Mouse (Mus musculus): ENCODE measurements around the gene Gm11627. TPM values are rescaled to one million over a fixed set of nuclear protein-coding genes. Genes with fewer than 3 reads are reported as not detected.

Gm11627 gene
- total and polyA plus RNA-seq, 2 experiments from 2014 or later = 7.9 to 12.0 TPM

GRCm38 (mm10) chr11:102602816-102603495 is 23.7 kb upstream of the Gm11627 start:
- peak overlapping the region; percentile 80 for H3K9ac ChIP-seq (replicated peaks; ENCODE audit: low read depth, low read length)
- peak; percentile 58 for DNase-seq (ENCODE audit: low spot score)
- H3K4me2 ChIP-seq (ENCODE audit: low read depth, low read length) = peak overlapping the region; percentile 68
- peaks cover 3% of the 10 kb centered on the region; the same call in 1 of the 2 replicates for H3K4me1 ChIP-seq (ENCODE audit: control insufficient read depth, insufficient read depth)
- H3K9me3 ChIP-seq (replicated peaks; ENCODE audit: control insufficient read depth, low read length) = no peaks in the 10 kb centered on the region
- H3K4me3 ChIP-seq (ENCODE audit: low read depth, low read length) = peak overlapping the region; percentile 78
- H3K27ac ChIP-seq (ENCODE audit: low read depth) = peak overlapping the region; percentile 93
- no peak for ATAC-seq (ENCODE audit: insufficient read depth, low read depth)
- H3K36me3 ChIP-seq (replicated peaks; ENCODE audit: control insufficient read depth, insufficient read depth, low read length) = no peaks in the 10 kb centered on the region
- H3K27me3 ChIP-seq (ENCODE audit: control insufficient read depth, insufficient read depth, low read length) = peaks cover 7% of the 10 kb centered on the region; the same call in 1 of the 2 replicates
- TF ChIP-seq CTCF (IDR thresholded peaks at IDR 0.05; ENCODE audit: low read depth) (no peak), EP300 (IDR thresholded peaks at IDR 0.05; ENCODE audit: low read depth) (no peak)
- 10% methylated on average over 13 of the region's 13 CpGs for WGBS

DNA sequence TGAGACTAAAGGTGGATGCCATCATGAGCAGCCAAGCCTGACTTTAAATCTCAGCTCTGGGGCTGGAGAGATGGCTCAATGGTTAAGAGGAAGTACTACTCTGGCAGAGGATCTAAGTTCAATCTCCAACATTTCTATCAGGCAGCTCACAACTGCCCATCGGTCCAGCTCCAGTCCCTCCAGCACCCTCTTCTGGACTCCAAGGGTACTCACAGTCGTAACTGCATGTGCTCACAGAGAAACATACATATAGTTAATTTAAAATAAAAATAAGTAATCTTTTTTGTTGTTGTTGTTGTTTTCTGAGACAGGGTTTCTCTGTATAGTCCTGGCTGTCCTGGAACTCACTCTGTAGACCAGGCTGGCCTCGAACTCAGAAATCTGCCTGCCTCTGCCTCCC is 20.7 kb upstream of the Gm11627 start:
- 84% methylated on average over 3 of the region's 3 CpGs for WGBS
- Histone ChIP-seq H3K27ac (ENCODE audit: low read depth) (no peak overlapping the region), H3K36me3 (replicated peaks; ENCODE audit: control insufficient read depth, insufficient read depth, low read length) (no peaks in the 10 kb centered on the region), H3K9me3 (replicated peaks; ENCODE audit: control insufficient read depth, low read length) (no peaks in the 10 kb centered on the region), H3K4me1 (ENCODE audit: control insufficient read depth, insufficient read depth) (no peaks in the 10 kb centered on the region), H3K9ac (replicated peaks; ENCODE audit: low read depth, low read length) (no peak overlapping the region), H3K4me2 (ENCODE audit: low read depth, low read length) (no peak overlapping the region), H3K4me3 (ENCODE audit: low read depth, low read length) (no peak overlapping the region), H3K27me3 (ENCODE audit: control insufficient read depth, insufficient read depth, low read length) (no peaks in the 10 kb centered on the region; the same call in 1 of the 2 replicates)
- TF ChIP-seq EP300 (IDR thresholded peaks at IDR 0.05; ENCODE audit: low read depth) (no peak), CTCF (IDR thresholded peaks at IDR 0.05; ENCODE audit: low read depth) (peak; percentile 28; the same call in 1 of the 2 replicates)
- DNase-seq (ENCODE audit: low spot score) (no peak), ATAC-seq (ENCODE audit: insufficient read depth, low read depth) (no peak)

DNA sequence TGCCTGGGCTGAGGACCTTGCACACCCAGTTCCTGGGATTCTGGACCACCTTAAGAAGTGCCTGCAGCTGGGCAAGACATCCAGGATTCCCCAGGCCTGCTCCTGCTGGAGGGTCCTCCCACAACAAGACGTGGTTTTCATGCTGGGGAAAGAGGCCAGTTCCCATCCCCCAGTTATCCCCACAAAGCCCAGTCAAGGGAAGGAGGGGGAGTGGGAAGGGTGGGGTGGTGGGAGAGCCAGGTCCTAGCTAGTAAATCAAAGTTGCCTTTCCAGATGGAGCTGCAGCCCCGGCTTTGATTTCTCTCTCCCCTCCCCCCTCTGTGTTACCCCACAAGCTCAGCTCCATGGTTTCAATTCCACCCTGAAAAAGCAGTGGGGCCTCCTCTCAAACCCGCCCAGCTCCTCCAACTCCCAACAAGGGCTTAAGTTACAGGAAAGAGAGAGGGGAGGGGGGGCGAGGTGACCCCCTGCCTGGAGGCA is 16.1 kb upstream of the Gm11627 start:
- no peak for TF ChIP-seq CTCF (IDR thresholded peaks at IDR 0.05; ENCODE audit: low read depth)
- no peak for TF ChIP-seq EP300 (IDR thresholded peaks at IDR 0.05; ENCODE audit: low read depth)
- DNase-seq (ENCODE audit: low spot score) = no peak
- 24% methylated on average over 3 of the region's 4 CpGs for WGBS
- Histone ChIP-seq H3K9me3 (replicated peaks; ENCODE audit: control insufficient read depth, low read length) (no peaks in the 10 kb centered on the region), H3K4me1 (ENCODE audit: control insufficient read depth, insufficient read depth) (no peaks in the 10 kb centered on the region), H3K9ac (replicated peaks; ENCODE audit: low read depth, low read length) (no peak overlapping the region), H3K27me3 (ENCODE audit: control insufficient read depth, insufficient read depth, low read length) (no peaks in the 10 kb centered on the region), H3K36me3 (replicated peaks; ENCODE audit: control insufficient read depth, insufficient read depth, low read length) (no peaks in the 10 kb centered on the region), H3K4me2 (ENCODE audit: low read depth, low read length) (no peak overlapping the region), H3K4me3 (ENCODE audit: low read depth, low read length) (no peak overlapping the region), H3K27ac (ENCODE audit: low read depth) (no peak overlapping the region)
- no peak for ATAC-seq (ENCODE audit: insufficient read depth, low read depth)

GRCm38 (mm10) chr11:102587554-102587953 is 8.3 kb upstream of the Gm11627 start:
- Histone ChIP-seq H3K27ac (ENCODE audit: low read depth) (no peak overlapping the region), H3K9me3 (replicated peaks; ENCODE audit: control insufficient read depth, low read length) (no peaks in the 10 kb centered on the region)

GRCm38 (mm10) chr11:102586445-102587130 is 7.3 kb upstream of the Gm11627 start:
- no peaks in the 10 kb centered on the region for H3K36me3 ChIP-seq (replicated peaks; ENCODE audit: control insufficient read depth, insufficient read depth, low read length)
- no peaks in the 10 kb centered on the region for H3K27me3 ChIP-seq (ENCODE audit: control insufficient read depth, insufficient read depth, low read length)
- no peak overlapping the region for H3K4me3 ChIP-seq (ENCODE audit: low read depth, low read length)
- H3K4me1 ChIP-seq (ENCODE audit: control insufficient read depth, insufficient read depth) = peaks cover 10% of the 10 kb centered on the region
- H3K4me2 ChIP-seq (ENCODE audit: low read depth, low read length) = no peak overlapping the region
- ATAC-seq (ENCODE audit: insufficient read depth, low read depth) = no peak
- TF ChIP-seq EP300 (IDR thresholded peaks at IDR 0.05; ENCODE audit: low read depth) = no peak
- TF ChIP-seq CTCF (IDR thresholded peaks at IDR 0.05; ENCODE audit: low read depth) = peak; percentile 12; the same call in 1 of the 2 replicates
- H3K27ac ChIP-seq (ENCODE audit: low read depth) = no peak overlapping the region
- no peak overlapping the region for H3K9ac ChIP-seq (replicated peaks; ENCODE audit: low read depth, low read length)
- H3K9me3 ChIP-seq (replicated peaks; ENCODE audit: control insufficient read depth, low read length) = no peaks in the 10 kb centered on the region
- WGBS = 91% methylated on average over 4 of the region's 4 CpGs
- DNase-seq (ENCODE audit: low spot score) = no peak

More at GRCm38 (mm10) chr11:102587554-102587953, 8.3 kb upstream of the Gm11627 start:
- ATAC-seq (ENCODE audit: insufficient read depth, low read depth) (no peak), DNase-seq (ENCODE audit: low spot score) (no peak)
- no peaks in the 10 kb centered on the region for H3K36me3 ChIP-seq (replicated peaks; ENCODE audit: control insufficient read depth, insufficient read depth, low read length)
- TF ChIP-seq CTCF (IDR thresholded peaks at IDR 0.05; ENCODE audit: low read depth) = 0 out of 2 replicates have a peak, but pooled peaks have one; percentile 5
- no peak for TF ChIP-seq EP300 (IDR thresholded peaks at IDR 0.05; ENCODE audit: low read depth)
- peaks cover 7% of the 10 kb centered on the region for H3K4me1 ChIP-seq (ENCODE audit: control insufficient read depth, insufficient read depth)
- H3K9ac ChIP-seq (replicated peaks; ENCODE audit: low read depth, low read length) = no peak overlapping the region
- no peak overlapping the region for H3K4me2 ChIP-seq (ENCODE audit: low read depth, low read length)
- H3K4me3 ChIP-seq (ENCODE audit: low read depth, low read length) = no peak overlapping the region
- WGBS = 83% methylated on average over 3 of the region's 3 CpGs
- no peaks in the 10 kb centered on the region for H3K27me3 ChIP-seq (ENCODE audit: control insufficient read depth, insufficient read depth, low read length)
